Mouse (Mus musculus) CD8-positive naive resting alpha-beta T cell, adult 57 days (primary cell): ENCODE results near the gene Clec3a. TPM values are rescaled to one million over a fixed set of nuclear protein-coding genes. Genes with fewer than 3 reads are reported as not detected.

ENCODE experiments used
- total RNA-seq: library from RNA; stranded (reverse); gene quantifications from one replicate; pipeline ENCODE4 v1.2.4, GENCODE M21; 2023

Clec3a gene
- total RNA-seq, result not detected

GRCm38 (mm10) chr8:114417786-114418185, at the start of gene Clec3a:
Gene Clec3a (plus strand): TSS chr8:114418086.

GRCm38 (mm10) chr8:114439334-114440204, 21.7 kb downstream of the Clec3a start, which contains the start of gene Wwox:
Gene Wwox (plus strand): TSS chr8:114439655.

Other genes starting within 250 kb of the Clec3a start
- not detected for gene Vat1l, start 212.5 kb upstream of the Clec3a start, total RNA-seq
- gene Wwox, start 21.6 kb downstream of the Clec3a start, total RNA-seq, result 21.2 TPM